Mouse (Mus musculus): ENCODE results near the gene Gata5.

DNA sequence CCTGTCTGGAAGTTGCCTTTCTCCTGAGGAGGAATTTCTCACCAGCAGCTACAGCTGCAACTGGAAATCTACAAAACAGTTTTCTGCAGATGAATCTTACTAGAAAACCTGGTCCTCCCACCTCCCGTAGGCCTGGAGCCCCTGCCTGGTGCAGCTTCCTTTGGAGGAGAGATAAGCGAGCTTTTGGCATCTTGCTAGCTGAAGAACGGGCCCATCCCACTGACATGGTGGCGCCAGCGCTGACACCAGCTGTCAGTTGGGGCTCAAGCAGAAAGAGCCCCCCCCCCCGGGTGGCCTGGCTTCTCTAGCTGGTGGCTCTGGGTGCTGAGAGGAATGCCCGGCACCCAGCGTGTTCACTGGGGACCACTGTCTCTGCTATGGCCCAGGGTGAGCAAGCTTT is 6.7 kb upstream of the Gata5 start:
- no peak for TF ChIP-seq CTCF (IDR thresholded peaks at IDR 0.05; ENCODE audit: borderline replicate concordance, extremely low read depth, insufficient read depth, insufficient read length)
- no peak for TF ChIP-seq POLR2A (IDR thresholded peaks at IDR 0.05; ENCODE audit: borderline replicate concordance, extremely low read depth, insufficient read depth, insufficient read length, poor library complexity, severe bottlenecking)

All from brain, embryonic 14.5 days (tissue).